Mouse (Mus musculus): ENCODE results near the gene Klhdc2. TPM values are rescaled to one million over a fixed set of nuclear protein-coding genes. Genes with fewer than 3 reads are reported as not detected.

Gene Klhdc2
- polyA plus RNA-seq, 1 experiment from 2014 or later: 267 TPM

Other genes starting within 250 kb of the Klhdc2 start
- gene Rps29, start 137.5 kb upstream of the Klhdc2 start, polyA plus RNA-seq (2014; fragmentation: Nextera tagmentation; extraction: Ambion mirVana): 1,259 and 1,264 TPM in 2 replicates
- 23.6 and 27.2 TPM in 2 replicates for gene Lrr1, start 127.9 kb upstream of the Klhdc2 start, polyA plus RNA-seq (2014; fragmentation: Nextera tagmentation; extraction: Ambion mirVana)
- gene Rpl36al, start 112.6 kb upstream of the Klhdc2 start, polyA plus RNA-seq (2014; fragmentation: Nextera tagmentation; extraction: Ambion mirVana): 461 and 473 TPM in 2 replicates
- gene Mgat2, start 112.5 kb upstream of the Klhdc2 start, polyA plus RNA-seq (2014; fragmentation: Nextera tagmentation; extraction: Ambion mirVana): 35.9 and 37.7 TPM in 2 replicates
- 33.2 and 35.8 TPM in 2 replicates for gene Gm49383, start 99.6 kb upstream of the Klhdc2 start, polyA plus RNA-seq (2014; fragmentation: Nextera tagmentation; extraction: Ambion mirVana)
- 13.2 and 13.9 TPM in 2 replicates for gene Dnaaf2, start 98.3 kb upstream of the Klhdc2 start, polyA plus RNA-seq (2014; fragmentation: Nextera tagmentation; extraction: Ambion mirVana)
- gene Gm49384, start 92.4 kb upstream of the Klhdc2 start, polyA plus RNA-seq (2014; fragmentation: Nextera tagmentation; extraction: Ambion mirVana): 34.5 and 36.2 TPM in 2 replicates
- 24.8 and 25.8 TPM in 2 replicates for gene Pole2, start 68.5 kb upstream of the Klhdc2 start, polyA plus RNA-seq (2014; fragmentation: Nextera tagmentation; extraction: Ambion mirVana)
- gene Klhdc1, start 55.5 kb upstream of the Klhdc2 start, polyA plus RNA-seq (2014; fragmentation: Nextera tagmentation; extraction: Ambion mirVana): 2.9 and 4.5 TPM in 2 replicates
- gene Nemf, start 60.5 kb downstream of the Klhdc2 start, polyA plus RNA-seq (2014; fragmentation: Nextera tagmentation; extraction: Ambion mirVana): 90.2 and 108 TPM in 2 replicates
- 47.4 and 49.9 TPM in 2 replicates for gene Arf6, start 75.5 kb downstream of the Klhdc2 start, polyA plus RNA-seq (2014; fragmentation: Nextera tagmentation; extraction: Ambion mirVana)
- gene Gm9887, start 75.8 kb downstream of the Klhdc2 start, polyA plus RNA-seq (2014; fragmentation: Nextera tagmentation; extraction: Ambion mirVana): 1.3 and 2.2 TPM in 2 replicates